Mouse (Mus musculus) forebrain, postnatal 0 days (tissue): ENCODE results near the gene Edil3. TPM values are rescaled to one million over a fixed set of nuclear protein-coding genes. Genes with fewer than 3 reads are reported as not detected.

Source experiments
- ATAC-seq: fragments of 200-750 bp; cut with Nextera tagmentation; 2 replicates; pipeline ENCODE4 v1.8.0; 2017; ENCODE audit warnings: mild to moderate bottlenecking, moderate library complexity
- DNase-seq: peaks from one replicate; pipeline ENCODE4 v3.0.0-alpha.2; 2015
- H3K27ac ChIP-seq: fragments of 300-500 bp; sonication (generic); 2 replicates; pipeline ENCODE4 v1.5.1; 2014; ENCODE audit warnings: low read depth, mild to moderate bottlenecking, antibody characterized with exemption, low read length, moderate library complexity, mixed read lengths
- H3K27me3 ChIP-seq: fragments of 300-500 bp; sonication (generic); 2 replicates; pipeline ENCODE4 v1.6.1; 2014; ENCODE audit warnings: mild to moderate bottlenecking, low read length, mixed read lengths; ENCODE audit not compliant: insufficient read depth
- H3K36me3 ChIP-seq: fragments of 300-500 bp; sonication (generic); 2 replicates; pipeline ENCODE4 v1.6.1; 2014; ENCODE audit warnings: mild to moderate bottlenecking, moderate library complexity; ENCODE audit not compliant: insufficient read depth
- H3K4me1 ChIP-seq: fragments of 300-500 bp; sonication (generic); 2 replicates; pipeline ENCODE4 v1.6.1; 2014; ENCODE audit warnings: antibody characterized with exemption; ENCODE audit not compliant: insufficient read depth
- H3K4me2 ChIP-seq: fragments of 300-500 bp; sonication (generic); 2 replicates; pipeline ENCODE4 v1.6.1; 2014; ENCODE audit warnings: low read depth, mild to moderate bottlenecking, moderate library complexity
- H3K4me3 ChIP-seq: fragments of 300-500 bp; sonication (generic); 2 replicates; pipeline ENCODE4 v1.5.1; 2014; ENCODE audit warnings: low read depth, low read length, mixed read lengths
- H3K9ac ChIP-seq: fragments of 300-500 bp; sonication (generic); 2 replicates; pipeline ENCODE4 v1.6.1; 2014; ENCODE audit warnings: mild to moderate bottlenecking
- H3K9me3 ChIP-seq: fragments of 300-500 bp; sonication (generic); 2 replicates; pipeline ENCODE4 v1.6.1; 2016; ENCODE audit warnings: low read length
- CTCF ChIP-seq: sonication (generic); IDR thresholded peaks from 2 replicates; pipeline ENCODE4 v1.5.1; 2016; ENCODE audit warnings: antibody characterized with exemption, control low read depth, low read depth
- WGBS: fragments of 180-500 bp; shearing (Covaris S2); extraction: QIAGEN DNeasy Blood & Tissue Kit; methylation state at CpG from one replicate; pipeline ENCODE4 v1.1.7; 2014; 5-methylcytosine and 5-hydroxymethylcytosine counted together
- polyA plus RNA-seq: library from polyadenylated mRNA; unstranded; fragments of >200 nt; fragmentation: Nextera tagmentation; extraction: Ambion mirVana; gene quantifications from 2 replicates; pipeline ENCODE4 v1.2.1, GENCODE M21; 2015
- total RNA-seq: library from RNA; depleted of rRNA; stranded (reverse); fragments of >200 nt; gene quantifications from 2 replicates; pipeline ENCODE4 v1.2.3, GENCODE M21; 2014

Gene Edil3
- total and polyA plus RNA-seq, 2 experiments from 2014 or later = 36.4 to 75.1 TPM

DNA sequence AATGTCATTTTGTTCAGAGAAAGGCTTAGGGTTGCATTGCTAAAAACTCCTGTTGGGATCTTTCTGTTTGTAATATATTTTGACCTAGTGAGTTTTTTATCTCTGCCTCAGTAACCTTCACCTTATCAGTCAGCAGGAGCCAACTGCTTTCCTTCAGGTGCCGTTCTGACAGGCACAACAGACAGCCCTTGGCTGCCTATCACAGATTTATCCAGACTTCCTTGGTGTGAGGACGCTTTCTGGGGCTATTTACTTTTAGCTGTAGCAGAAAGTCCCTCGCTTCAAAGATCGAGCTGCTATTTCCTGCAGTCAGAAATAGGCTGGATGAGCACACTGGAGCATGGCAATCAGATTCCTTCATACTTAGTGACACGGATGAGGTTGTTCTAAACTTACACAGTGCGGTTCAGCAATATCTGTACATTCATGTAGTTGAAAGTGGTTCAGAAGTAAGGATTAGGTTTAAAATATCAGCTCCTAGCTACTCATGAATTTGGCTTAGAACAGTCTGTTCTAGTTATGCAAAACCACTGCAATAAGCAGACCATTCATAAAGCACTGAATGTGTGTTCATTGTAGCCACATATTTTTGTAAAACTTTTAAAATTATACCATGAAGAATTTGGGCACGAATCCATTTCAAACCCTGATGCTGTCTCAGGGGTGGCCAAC lies 514.8 kb downstream of the Edil3 start:
- ATAC-seq = no peak
- no peak for DNase-seq
- H3K36me3 ChIP-seq = no peaks in the 10 kb centered on the region
- H3K27me3 ChIP-seq = no peaks in the 10 kb centered on the region
- no peaks in the 10 kb centered on the region for H3K4me1 ChIP-seq
- H3K9me3 ChIP-seq = no peaks in the 10 kb centered on the region
- H3K4me2 ChIP-seq = no peak overlapping the region
- H3K27ac ChIP-seq = no peak overlapping the region
- H3K4me3 ChIP-seq = no peak overlapping the region
- H3K9ac ChIP-seq = no peak overlapping the region
- TF ChIP-seq CTCF = no peak
- 70% methylated on average over 7 of the region's 7 CpGs for WGBS

DNA sequence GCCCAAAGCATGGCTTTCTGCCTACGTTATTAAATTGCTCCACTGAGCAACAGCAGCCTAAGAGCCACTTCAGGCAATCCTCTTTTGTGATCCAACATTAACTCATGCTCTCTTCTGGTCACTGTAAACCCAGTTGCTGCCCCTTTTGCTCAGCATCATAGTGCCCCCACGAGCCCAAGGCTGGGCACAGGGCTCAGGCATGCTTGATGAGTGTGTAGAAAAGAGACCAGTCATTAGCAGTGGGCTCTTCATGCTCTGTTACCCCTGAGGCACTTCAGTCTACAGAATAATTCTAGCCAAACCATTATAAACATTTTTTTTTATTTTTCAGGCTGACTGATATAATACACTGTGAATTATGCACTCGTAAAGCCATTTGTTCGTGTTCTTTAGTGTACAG lies 517.8 kb downstream of the Edil3 start:
- Histone ChIP-seq H3K9ac (no peak overlapping the region), H3K4me2 (no peak overlapping the region), H3K4me1 (no peaks in the 10 kb centered on the region), H3K9me3 (no peaks in the 10 kb centered on the region), H3K27ac (no peak overlapping the region), H3K4me3 (no peak overlapping the region), H3K27me3 (no peaks in the 10 kb centered on the region), H3K36me3 (no peaks in the 10 kb centered on the region)
- WGBS = 28% methylated on average over 4 of the region's 4 CpGs
- DNase-seq (no peak), ATAC-seq (peak; percentile 32)
- TF ChIP-seq CTCF = no peak

DNA sequence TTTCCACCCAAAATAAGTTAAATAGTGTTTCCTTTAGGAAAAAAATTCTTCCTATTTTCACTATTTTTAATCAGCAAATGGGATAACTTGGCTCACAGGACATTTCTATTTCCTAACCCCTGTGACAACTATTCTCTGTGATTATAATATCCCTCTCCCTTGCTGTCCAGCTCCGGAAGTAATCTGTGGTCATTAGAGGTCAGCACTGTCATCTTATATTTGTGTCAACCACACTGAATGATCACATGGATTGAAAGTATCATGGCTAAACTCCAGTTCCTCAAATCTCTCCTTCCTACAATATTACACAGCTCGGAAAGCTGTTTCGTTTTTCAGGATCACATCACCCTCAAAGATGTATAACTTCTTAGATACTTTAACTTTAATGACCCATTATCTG lies 518.5 kb downstream of the Edil3 start:
- WGBS = 83% methylated on average over 3 of the region's 3 CpGs
- Histone ChIP-seq H3K27me3 (no peaks in the 10 kb centered on the region), H3K27ac (no peak overlapping the region), H3K36me3 (no peaks in the 10 kb centered on the region), H3K4me2 (no peak overlapping the region), H3K4me1 (no peaks in the 10 kb centered on the region), H3K9ac (no peak overlapping the region), H3K9me3 (no peaks in the 10 kb centered on the region), H3K4me3 (no peak overlapping the region)
- no peak for ATAC-seq
- TF ChIP-seq CTCF = no peak
- DNase-seq = no peak

DNA sequence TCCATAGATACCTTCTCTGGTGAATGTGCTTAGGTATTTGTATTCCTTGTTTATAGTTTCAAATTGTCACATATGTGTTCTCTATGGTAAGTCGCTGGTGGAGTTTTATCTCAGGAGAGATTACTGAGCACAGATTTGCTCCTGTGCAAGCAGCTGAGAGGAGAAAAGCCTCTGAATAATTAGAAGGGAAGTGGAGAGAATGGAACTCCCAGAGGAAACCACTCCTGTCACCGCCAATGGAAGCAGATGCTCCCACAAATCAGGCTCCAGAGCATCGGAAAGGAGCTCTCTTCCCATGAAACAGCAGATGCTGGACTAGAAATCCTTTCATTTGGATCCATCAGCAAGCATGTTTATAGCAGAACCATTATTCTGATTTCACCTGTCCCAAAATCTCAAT lies 534.0 kb downstream of the Edil3 start:
- DNase-seq = no peak
- no peak for TF ChIP-seq CTCF
- no peak overlapping the region for H3K27ac ChIP-seq
- no peak for ATAC-seq
- H3K27me3 ChIP-seq = no peaks in the 10 kb centered on the region; the same call in 1 of the 2 replicates
- no peaks in the 10 kb centered on the region for H3K9me3 ChIP-seq
- H3K4me1 ChIP-seq = no peaks in the 10 kb centered on the region
- no peak overlapping the region for H3K4me3 ChIP-seq
- no peak overlapping the region for H3K9ac ChIP-seq
- no peak overlapping the region for H3K4me2 ChIP-seq
- 43% methylated on average over 3 of the region's 3 CpGs for WGBS
- no peaks in the 10 kb centered on the region for H3K36me3 ChIP-seq

DNA sequence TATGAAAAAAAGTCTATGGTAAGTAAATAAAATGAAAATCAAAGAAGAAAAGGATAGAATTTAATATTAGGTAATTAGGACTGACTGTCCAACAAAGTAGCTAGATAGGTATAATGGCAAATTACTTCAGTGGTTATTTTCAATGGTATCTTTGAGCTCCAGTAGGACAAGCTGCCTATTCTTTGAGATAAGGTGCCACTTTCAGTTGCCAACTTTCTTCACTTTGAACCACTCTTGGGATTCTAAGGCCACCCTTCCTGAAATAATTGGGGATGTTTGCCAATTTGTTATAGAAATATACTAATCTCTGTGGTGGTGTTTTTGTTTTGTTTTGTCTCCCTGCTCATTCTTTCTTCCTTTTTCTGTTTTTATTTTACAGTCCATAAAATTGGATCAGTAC lies 537.1 kb downstream of the Edil3 start:
- Histone ChIP-seq H3K9me3 (no peaks in the 10 kb centered on the region), H3K4me1 (no peaks in the 10 kb centered on the region), H3K4me2 (no peak overlapping the region), H3K4me3 (no peak overlapping the region), H3K27me3 (no peaks in the 10 kb centered on the region; the same call in 1 of the 2 replicates), H3K27ac (no peak overlapping the region), H3K9ac (no peak overlapping the region), H3K36me3 (no peaks in the 10 kb centered on the region)
- no peak for ATAC-seq
- no peak for DNase-seq
- TF ChIP-seq CTCF = no peak

DNA sequence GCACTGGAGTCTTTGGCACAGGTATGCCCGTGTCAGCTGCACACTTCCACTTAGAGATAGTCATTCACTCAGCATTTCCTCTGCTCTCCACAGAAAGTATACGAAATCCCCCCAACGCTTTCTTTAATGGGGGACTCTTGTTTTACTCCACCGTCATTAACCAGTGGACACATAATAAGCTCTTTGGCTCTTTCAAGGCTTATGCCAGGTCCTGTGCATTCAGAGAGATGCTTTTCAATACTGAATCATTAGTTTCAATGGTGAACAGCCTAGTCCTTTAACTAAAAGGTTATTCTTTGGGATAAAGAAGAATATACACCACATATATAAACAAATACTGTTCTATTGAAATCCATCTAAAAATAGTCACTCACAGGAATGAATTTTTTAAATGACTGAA lies 541.0 kb downstream of the Edil3 start:
- H3K4me3 ChIP-seq = no peak overlapping the region
- H3K27ac ChIP-seq = no peak overlapping the region
- H3K4me2 ChIP-seq = no peak overlapping the region
- ATAC-seq = no peak
- 17% methylated on average over 4 of the region's 4 CpGs for WGBS
- no peak for DNase-seq
- H3K27me3 ChIP-seq = no peaks in the 10 kb centered on the region; the same call in 1 of the 2 replicates
- H3K9me3 ChIP-seq = no peaks in the 10 kb centered on the region
- H3K4me1 ChIP-seq = no peaks in the 10 kb centered on the region
- TF ChIP-seq CTCF = no peak
- no peaks in the 10 kb centered on the region for H3K36me3 ChIP-seq
- H3K9ac ChIP-seq = no peak overlapping the region

DNA sequence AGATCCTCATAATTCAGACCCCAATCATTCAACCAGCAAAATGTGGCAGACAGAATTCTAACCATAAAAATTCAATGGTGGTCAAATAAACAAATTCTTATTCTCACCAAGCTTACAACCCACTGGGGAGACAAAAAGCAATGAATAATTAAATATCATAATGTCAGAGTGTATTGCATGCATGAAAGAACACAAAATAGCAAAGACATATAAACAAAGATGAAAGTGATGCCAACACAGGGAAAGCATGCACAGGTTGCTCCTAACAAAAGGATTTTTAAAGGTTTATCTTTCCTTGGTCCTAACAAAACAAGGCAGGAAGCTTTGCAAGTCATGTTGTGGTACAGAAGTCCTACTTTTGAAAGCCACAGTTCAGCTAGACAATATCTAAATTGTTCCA lies 550.0 kb downstream of the Edil3 start:
- H3K4me1 ChIP-seq = no peaks in the 10 kb centered on the region
- TF ChIP-seq CTCF = no peak
- no peak overlapping the region for H3K4me3 ChIP-seq

More for the DNA sequence above, 550.0 kb downstream of the Edil3 start:
- Histone ChIP-seq H3K27ac (no peak overlapping the region), H3K9ac (no peak overlapping the region), H3K27me3 (no peaks in the 10 kb centered on the region), H3K36me3 (no peaks in the 10 kb centered on the region), H3K4me2 (no peak overlapping the region), H3K9me3 (no peaks in the 10 kb centered on the region)
- no peak for ATAC-seq
- DNase-seq = no peak
